16 mouse cellular contexts compared by ENCODE assay signal in genomic region chr3:137625054-137625453, GRCm38 (mm10). TPM values are rescaled to one million over a fixed set of nuclear protein-coding genes. Genes with fewer than 3 reads are reported as not detected.
DNase-seq lines count a peak whose midpoint lies in the region; ATAC-seq and TF ChIP-seq lines count a peak whose summit lies in the region.
"Had no signal": no experiment of that assay in that cellular context is flagged by ENCODE, and none has a peak within 500 bp of the region (broad histone marks: within the 10 kb centered on the region; RNA-seq: fewer than 3 reads in every experiment).

No protein-coding gene starts in this region.

- H3K27me3 ChIP-seq in neural tube, embryonic 14.5 days (ENCODE audit: control insufficient read depth, insufficient read depth, low read length), result peaks cover 3% of the 10 kb centered on the region
- peaks cover 3% of the 10 kb centered on the region; the same call in 1 of the 2 replicates for H3K27me3 ChIP-seq in midbrain, embryonic 11.5 days (ENCODE audit: control insufficient read depth, insufficient read depth, low read length)
- H3K27me3 ChIP-seq in forebrain, postnatal 0 days (ENCODE audit: insufficient read depth, low read length), result no peaks in the 10 kb centered on the region; the same call in 1 of the 2 replicates

- TF ChIP-seq CTCF in forebrain, postnatal 0 days (IDR thresholded peaks at IDR 0.05; ENCODE audit: low read depth), result no peak

- intact Hi-C loops in heart, postnatal 25 days (cut with DNase I), result no loop called here
- intact Hi-C loops in left cerebral cortex, postnatal 4 days (cut with DNase I), result no loop called here

- no peaks in the 10 kb centered on the region for H3K9me3 ChIP-seq in neural tube, embryonic 14.5 days (ENCODE audit: control insufficient read depth, low read length)
- no peaks in the 10 kb centered on the region for H3K9me3 ChIP-seq in midbrain, embryonic 11.5 days (ENCODE audit: control insufficient read depth, low read length)
- no peaks in the 10 kb centered on the region for H3K9me3 ChIP-seq in forebrain, postnatal 0 days (ENCODE audit: low read length)

- H3K9ac ChIP-seq in neural tube, embryonic 14.5 days (replicated peaks; ENCODE audit: low read depth, low read length), result no peak overlapping the region
- no peak overlapping the region for H3K9ac ChIP-seq in midbrain, embryonic 11.5 days (ENCODE audit: low read length)
- H3K9ac ChIP-seq in forebrain, postnatal 0 days, result no peak overlapping the region
- H3K9ac ChIP-seq: liver, embryonic 14.5 days had no signal

- no peak overlapping the region for H3K27ac ChIP-seq in neural tube, embryonic 14.5 days (ENCODE audit: low read depth, low read length)
- no peak overlapping the region for H3K27ac ChIP-seq in midbrain, embryonic 11.5 days (ENCODE audit: low read depth, low read length)
- no peak overlapping the region for H3K27ac ChIP-seq in forebrain, postnatal 0 days (ENCODE audit: low read depth, low read length)
- H3K27ac ChIP-seq: liver, embryonic 14.5 days had no signal

- no peaks in the 10 kb centered on the region for H3K4me1 ChIP-seq in neural tube, embryonic 14.5 days (ENCODE audit: control insufficient read depth, insufficient read depth, low read length)
- H3K4me1 ChIP-seq in midbrain, embryonic 11.5 days (ENCODE audit: control insufficient read depth, insufficient read depth, low read length), result peaks cover 20% of the 10 kb centered on the region
- H3K4me1 ChIP-seq in forebrain, postnatal 0 days (ENCODE audit: insufficient read depth), result 0 out of 2 replicates have a peak, but pooled peaks cover 8% of the 10 kb centered on the region

- peak overlapping the region; percentile 26; the same call in 1 of the 2 replicates for H3K4me2 ChIP-seq in neural tube, embryonic 14.5 days (ENCODE audit: low read depth, low read length)
- H3K4me2 ChIP-seq in midbrain, embryonic 11.5 days, result no peak overlapping the region
- H3K4me2 ChIP-seq in forebrain, postnatal 0 days (ENCODE audit: low read depth), result no peak overlapping the region

- H3K4me3 ChIP-seq in neural tube, embryonic 14.5 days (ENCODE audit: low read depth, low read length), result peak overlapping the region; percentile 42; the same call in 1 of the 2 replicates
- no peak overlapping the region for H3K4me3 ChIP-seq in midbrain, embryonic 11.5 days (ENCODE audit: low read depth, low read length)
- no peak overlapping the region for H3K4me3 ChIP-seq in forebrain, postnatal 0 days (ENCODE audit: low read depth, low read length)

- no peaks in the 10 kb centered on the region for H3K36me3 ChIP-seq in neural tube, embryonic 14.5 days (ENCODE audit: control insufficient read depth, insufficient read depth, low read length)
- H3K36me3 ChIP-seq in midbrain, embryonic 11.5 days (ENCODE audit: control insufficient read depth, insufficient read depth, low read length), result no peaks in the 10 kb centered on the region
- no peaks in the 10 kb centered on the region for H3K36me3 ChIP-seq in forebrain, postnatal 0 days (ENCODE audit: insufficient read depth)

- DNase-seq in heart, adult 11 months, result peak; percentile 48
- no peak for DNase-seq in heart, postnatal 25 days (ENCODE audit: low spot score)
- DNase-seq in left cerebral cortex, postnatal 4 days, result peak; percentile 11
- no peak for DNase-seq in left cerebral cortex, adult 18-20 months (ENCODE audit: low spot score in 2 of 2)
- peak; percentile 60 to 70 for DNase-seq in gastrocnemius, adult 8-10 months (ENCODE audit: low spot score in 2 of 2)
- no peak for DNase-seq in midbrain, embryonic 11.5 days (ENCODE audit: low spot score, missing footprints)
- no peak for DNase-seq in forebrain, postnatal 0 days
- DNase-seq: adrenal gland, postnatal 14 days; retina, postnatal 1 day had no signal

- 77% methylated on average over 5 of the region's 5 CpGs for WGBS in neural tube, embryonic 14.5 days
- WGBS in midbrain, embryonic 11.5 days, result 87% methylated on average over 5 of the region's 5 CpGs
- 56% methylated on average over 5 of the region's 5 CpGs for WGBS in forebrain, postnatal 0 days

- no peak for ATAC-seq in neural tube, embryonic 14.5 days (ENCODE audit: low read depth)
- no peak for ATAC-seq in midbrain, embryonic 11.5 days (ENCODE audit: low FRiP score)
- ATAC-seq in forebrain, postnatal 0 days, result no peak
- ATAC-seq: inflammation-experienced regulatory T-cells, adult 6 months had no signal

RNA-seq across cellular contexts. Expression of gene Ddit4l, which starts 3.6 kb away (rescaled TPM):
- 1 to 10 TPM; 2.5 to 4.3 TPM for total RNA-seq in heart, postnatal 25 days (2021)
- total RNA-seq in left cerebral cortex, postnatal 4 days (2021), result 1 to 10 TPM; 3.6 to 5.0 TPM
- total RNA-seq in left cerebral cortex, adult 18-20 months (2021), result 10 to 100 TPM; 18.5 to 22.7 TPM
- total RNA-seq in gastrocnemius, adult 8-10 months (2022), result 100 to 1,000 TPM; 186 to 452 (median 250) TPM
- 16.0 and 23.5 TPM in 2 replicates for polyA plus RNA-seq in neural tube, embryonic 14.5 days (2014; fragmentation: Nextera tagmentation; extraction: Ambion mirVana)
- polyA plus RNA-seq in midbrain, embryonic 11.5 days (2014; fragmentation: Nextera tagmentation; extraction: Ambion mirVana), result 13.7 and 16.8 TPM in 2 replicates
- 1.8 and 4.6 TPM in 2 replicates for total RNA-seq in forebrain, postnatal 0 days (2014; rRNA removed)
- polyA plus RNA-seq in forebrain, postnatal 0 days (2015; fragmentation: Nextera tagmentation; extraction: Ambion mirVana), result 5.5 and 5.6 TPM in 2 replicates
- total RNA-seq: granulocyte monocyte progenitor cell, adult 5-6 weeks; monocyte, adult 5-6 weeks had no signal

RNA-seq across cellular contexts. Expression of gene Gm21962, which starts 46.3 kb away (rescaled TPM):
- total RNA-seq in heart, postnatal 25 days (2021), result not detected
- total RNA-seq in left cerebral cortex, postnatal 4 days (2021), result not detected
- total RNA-seq in left cerebral cortex, adult 18-20 months (2021), result not detected
- not detected for total RNA-seq in gastrocnemius, adult 8-10 months (2022)
- not detected in 2 replicates for polyA plus RNA-seq in neural tube, embryonic 14.5 days (2014; fragmentation: Nextera tagmentation; extraction: Ambion mirVana)
- not detected in 2 replicates for polyA plus RNA-seq in midbrain, embryonic 11.5 days (2014; fragmentation: Nextera tagmentation; extraction: Ambion mirVana)
- total RNA-seq in forebrain, postnatal 0 days (2014; rRNA removed), result 0.19 TPM in 1 of 2 replicates, not detected in the other
- polyA plus RNA-seq in forebrain, postnatal 0 days (2015; fragmentation: Nextera tagmentation; extraction: Ambion mirVana), result not detected in 2 replicates
- total RNA-seq: adrenal gland, postnatal 14 days; granulocyte monocyte progenitor cell, adult 5-6 weeks had no signal
- polyA plus RNA-seq: cerebellum, adult 2 months; forebrain, embryonic 11.5 days; inflammation-experienced regulatory T-cells, adult 6 months; liver, embryonic 14.5 days had no signal

Comparison
In these comparisons a context has a peak if more than half of its experiments do, and no peak if none do; other contexts are left out.
1. DNase-seq: peak in heart, adult 11 months (single experiment), left cerebral cortex, postnatal 4 days (single experiment) and gastrocnemius, adult 8-10 months (2 of 2); none in heart, postnatal 25 days (single experiment), left cerebral cortex, adult 18-20 months (0 of 2), midbrain, embryonic 11.5 days (single experiment) and forebrain, postnatal 0 days (single experiment).
2. RNA of gene Ddit4l, which starts 3.6 kb away (total RNA-seq): 186 to 452 TPM in gastrocnemius, adult 8-10 months; 18.5 to 22.7 TPM in left cerebral cortex, adult 18-20 months, 3.6 to 5.0 TPM in left cerebral cortex, postnatal 4 days, 2.5 to 4.3 TPM in heart, postnatal 25 days and 1.8 to 4.6 TPM in forebrain, postnatal 0 days; every median in the first group is over 4 times any median in the second.